Mouse (Mus musculus) fat pad, adult 2 months (tissue): ENCODE measurements around the gene Dpm3.

Experiments
- DNase-seq: peaks from one replicate; pipeline ENCODE4 v3.0.0-alpha.2; 2011; ENCODE audit warnings: low read depth, low spot score; ENCODE audit errors: extremely low read depth

The Dpm3 gene

DNA sequence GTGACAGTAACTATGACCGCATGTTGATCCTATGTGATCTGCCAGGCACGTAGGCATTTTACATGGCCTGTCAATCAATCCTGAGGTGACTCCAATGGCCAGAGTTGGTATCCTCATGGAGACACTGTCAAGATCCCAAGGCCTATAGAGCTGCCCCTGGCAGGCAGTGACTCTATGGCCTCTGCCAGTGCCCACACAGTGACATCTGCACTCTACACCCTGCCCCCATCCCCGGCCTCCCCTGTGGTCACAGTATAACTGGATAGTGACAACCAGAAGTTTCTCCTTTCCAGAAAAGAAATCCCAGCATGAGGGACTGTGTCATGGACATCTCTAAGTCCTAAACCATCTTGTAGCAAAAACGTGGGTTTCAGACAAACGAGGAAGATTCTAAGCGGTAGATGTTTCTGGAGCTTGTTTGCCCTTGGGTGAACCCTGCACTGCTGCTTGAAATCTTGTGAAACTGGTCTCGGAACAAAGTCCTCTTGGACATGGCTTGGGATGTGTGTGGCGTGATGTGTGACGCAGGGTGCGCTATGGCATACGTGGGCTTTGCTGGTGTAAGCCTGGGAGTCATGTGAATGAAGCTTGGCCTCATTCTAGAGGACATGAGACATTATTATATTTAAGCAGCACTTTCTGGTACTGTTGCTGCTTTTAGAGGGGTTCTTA lies 34.2 kb downstream of the Dpm3 start:
- DNase-seq = no peak

DNA sequence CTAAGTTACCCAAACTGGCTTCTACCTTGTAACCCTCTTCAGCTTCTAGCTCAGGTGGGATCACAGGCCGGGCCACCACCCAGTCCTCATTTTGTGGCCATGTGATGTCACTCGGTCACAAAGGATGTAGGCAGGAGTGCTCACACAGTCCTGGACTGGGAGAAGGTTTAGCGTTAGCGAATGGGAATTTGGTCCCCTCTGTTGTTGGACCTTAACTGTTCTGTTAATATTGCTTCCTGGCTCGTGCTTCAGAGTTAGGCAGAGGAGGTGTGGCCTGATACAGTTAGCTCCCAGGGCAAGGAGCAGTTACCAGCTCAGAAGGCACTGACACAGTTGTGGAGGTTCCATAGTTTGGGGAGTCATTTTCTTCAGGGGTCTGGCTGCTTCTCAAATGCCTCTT lies 35.0 kb downstream of the Dpm3 start:
- DNase-seq = no peak

DNA sequence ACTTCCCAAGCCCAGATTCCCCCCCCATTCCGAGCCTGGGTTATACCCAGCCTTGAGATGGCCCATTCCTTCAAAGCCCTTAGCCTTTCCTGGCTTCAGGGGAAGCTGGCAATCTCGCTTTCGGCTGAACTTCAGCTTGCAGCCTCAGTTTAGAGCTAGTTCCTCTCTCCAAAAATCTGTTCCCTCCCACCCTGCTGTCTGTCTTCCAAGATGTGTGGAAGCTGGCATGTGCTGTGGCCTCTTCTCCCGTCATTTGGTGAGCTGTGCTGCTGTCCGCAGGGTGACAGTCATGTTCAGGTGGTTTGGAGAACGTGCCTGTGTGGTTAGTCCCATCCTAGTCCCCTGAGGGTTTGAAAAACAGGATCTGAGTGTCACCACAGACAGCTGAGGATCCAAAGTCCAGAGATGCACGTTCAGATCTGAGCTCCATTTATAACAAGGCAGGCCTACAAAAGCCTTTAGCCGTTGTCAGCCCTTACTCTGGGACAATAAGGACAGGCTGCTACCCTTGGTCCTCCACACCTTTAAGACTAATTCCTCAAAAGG lies 36.6 kb downstream of the Dpm3 start:
- no peak for DNase-seq

DNA sequence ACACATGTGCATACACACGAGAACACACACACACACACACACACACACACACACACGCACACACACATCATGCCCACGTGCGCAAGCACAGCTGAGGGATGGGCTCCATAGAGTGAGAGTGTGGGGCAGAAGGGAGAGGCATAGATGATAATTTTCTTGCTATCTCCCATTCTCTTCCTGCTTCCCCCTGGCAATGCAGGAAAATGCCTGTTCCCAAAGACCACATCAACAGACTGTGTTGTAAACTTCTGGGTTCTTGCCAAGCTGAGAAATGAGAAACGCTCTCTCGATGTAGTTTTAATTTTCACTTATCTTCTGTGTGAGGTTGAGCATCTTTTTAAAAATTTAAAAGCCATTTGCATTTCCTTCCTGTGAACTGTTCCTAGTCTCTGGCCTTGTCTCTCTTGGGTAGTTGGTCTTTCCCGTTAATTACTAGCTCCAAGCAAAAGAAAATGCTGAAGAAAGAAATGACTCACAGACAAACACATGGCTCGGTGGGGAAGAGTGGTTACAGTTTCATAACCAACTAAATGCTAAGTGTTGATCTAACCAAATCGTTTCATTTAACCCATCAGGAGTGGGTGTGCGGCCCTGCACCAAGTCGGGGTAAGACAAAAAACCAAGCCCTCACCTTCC lies 37.7 kb downstream of the Dpm3 start:
- no peak for DNase-seq

DNA sequence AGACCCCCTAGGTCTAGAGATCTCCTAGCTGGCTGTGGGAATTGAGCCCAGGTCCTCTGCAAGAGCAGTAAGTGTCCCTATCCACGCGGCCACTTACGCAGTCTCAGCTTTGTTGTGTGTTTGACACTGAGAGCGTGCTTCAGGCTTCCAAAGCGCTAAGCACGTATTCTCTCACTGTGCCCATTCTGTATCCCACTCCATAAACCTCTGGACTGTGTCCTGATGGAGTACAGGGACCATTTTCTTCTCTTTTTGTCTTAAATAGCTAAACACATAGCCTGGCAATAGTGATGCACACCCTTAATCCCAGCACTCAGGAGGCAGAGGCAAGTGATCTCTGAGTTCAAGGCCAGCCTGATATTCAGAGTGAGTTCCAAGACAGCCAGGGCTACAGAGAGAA lies 39.8 kb downstream of the Dpm3 start:
- no peak for DNase-seq

DNA sequence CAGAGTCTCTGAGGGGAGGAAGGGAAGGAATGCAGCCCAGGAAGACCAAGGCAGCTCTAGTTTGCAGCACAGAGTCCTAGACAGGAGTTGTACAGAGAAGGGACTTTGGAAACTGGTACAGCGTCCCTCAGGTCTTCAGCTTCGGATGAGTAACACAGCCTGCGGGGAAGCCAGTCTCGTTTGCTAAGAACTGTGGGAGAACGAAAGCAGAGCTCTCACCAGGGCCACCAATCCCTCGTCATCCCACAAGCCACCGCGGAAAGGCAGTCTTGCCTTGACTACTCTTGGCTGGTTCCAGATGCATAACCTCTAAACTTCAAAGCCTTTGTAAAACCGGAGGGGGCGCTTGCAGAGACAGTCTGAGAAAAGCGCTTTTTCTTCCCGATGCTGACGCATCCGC lies 40.3 kb downstream of the Dpm3 start:
- no peak for DNase-seq

DNA sequence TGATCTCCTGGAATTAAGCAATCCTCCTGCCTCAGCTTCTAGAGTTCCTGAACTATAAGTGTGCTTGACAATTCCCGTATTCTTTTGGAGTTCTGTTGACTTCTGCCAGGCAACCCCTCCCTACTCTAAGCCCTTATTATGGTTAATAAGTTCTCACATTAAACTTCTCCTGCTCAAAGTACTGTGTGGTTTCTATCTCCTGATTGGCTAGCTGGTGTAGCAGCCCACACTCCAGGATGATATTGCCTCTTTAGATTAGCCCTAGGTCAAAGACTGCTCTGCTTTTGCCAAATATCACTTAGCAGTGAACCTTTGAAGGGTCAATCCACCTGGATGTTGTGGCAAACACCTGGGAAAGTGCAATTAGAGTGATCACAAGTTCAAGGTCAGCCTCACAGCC lies 40.9 kb downstream of the Dpm3 start:
- DNase-seq = no peak

DNA sequence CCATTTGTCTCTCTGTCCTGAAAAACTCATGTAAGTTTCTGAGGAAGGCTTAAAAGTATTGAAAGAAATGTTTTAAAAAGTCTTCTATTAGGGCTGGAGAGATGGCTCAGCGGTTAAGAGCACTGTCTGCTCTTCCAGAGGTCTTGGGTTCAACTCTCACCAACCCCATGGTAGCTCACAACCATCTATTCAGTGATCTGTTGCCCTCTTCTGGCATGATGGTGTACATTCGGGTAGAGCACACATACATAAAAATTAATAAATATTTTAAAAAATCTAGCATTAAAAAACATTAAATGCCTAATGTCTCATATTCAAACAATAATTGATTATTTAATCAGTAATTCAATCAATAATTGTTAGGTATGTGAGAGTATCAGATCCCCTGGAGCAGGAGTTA lies 41.4 kb downstream of the Dpm3 start:
- no peak for DNase-seq

DNA sequence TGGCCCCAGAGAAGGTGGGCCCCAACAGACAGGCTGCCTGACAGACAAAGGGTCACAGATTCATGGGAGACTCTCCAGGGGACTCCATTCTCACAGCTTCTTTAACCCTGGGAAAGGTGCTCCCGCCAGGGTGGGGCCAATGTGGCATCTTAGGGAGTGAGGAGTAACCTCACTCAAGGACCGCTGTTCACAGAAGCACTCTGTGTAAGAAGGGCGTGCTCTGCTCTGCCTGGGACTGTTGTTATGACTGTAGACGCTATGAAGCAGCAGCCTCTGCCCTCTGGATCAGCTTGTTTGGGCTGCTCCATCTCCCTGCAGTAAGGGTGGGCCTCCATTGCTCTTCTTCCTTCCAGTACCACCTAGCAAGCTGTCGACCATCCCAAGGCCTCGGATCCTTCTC lies 45.3 kb downstream of the Dpm3 start:
- DNase-seq = no peak

DNA sequence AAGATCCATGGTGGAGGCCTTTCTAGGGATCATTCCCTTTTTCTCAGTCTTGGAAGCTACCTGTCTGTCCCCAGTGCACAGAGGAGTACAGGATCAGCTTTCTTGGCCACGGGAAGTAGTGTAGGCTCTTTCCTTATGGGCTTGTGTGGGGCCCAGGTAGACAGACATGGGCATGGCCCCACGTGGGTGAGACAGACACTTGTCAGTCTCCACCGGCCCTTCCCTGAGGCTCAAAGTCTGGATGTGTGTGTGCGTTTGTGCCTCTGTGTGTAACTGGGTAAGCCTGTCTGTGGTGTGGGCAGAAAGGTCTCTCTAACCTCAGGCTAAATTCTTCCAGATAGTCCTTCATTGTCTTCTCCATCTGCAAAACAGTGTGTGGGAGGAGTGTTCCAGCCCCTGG lies 45.9 kb downstream of the Dpm3 start:
- DNase-seq = no peak

DNA sequence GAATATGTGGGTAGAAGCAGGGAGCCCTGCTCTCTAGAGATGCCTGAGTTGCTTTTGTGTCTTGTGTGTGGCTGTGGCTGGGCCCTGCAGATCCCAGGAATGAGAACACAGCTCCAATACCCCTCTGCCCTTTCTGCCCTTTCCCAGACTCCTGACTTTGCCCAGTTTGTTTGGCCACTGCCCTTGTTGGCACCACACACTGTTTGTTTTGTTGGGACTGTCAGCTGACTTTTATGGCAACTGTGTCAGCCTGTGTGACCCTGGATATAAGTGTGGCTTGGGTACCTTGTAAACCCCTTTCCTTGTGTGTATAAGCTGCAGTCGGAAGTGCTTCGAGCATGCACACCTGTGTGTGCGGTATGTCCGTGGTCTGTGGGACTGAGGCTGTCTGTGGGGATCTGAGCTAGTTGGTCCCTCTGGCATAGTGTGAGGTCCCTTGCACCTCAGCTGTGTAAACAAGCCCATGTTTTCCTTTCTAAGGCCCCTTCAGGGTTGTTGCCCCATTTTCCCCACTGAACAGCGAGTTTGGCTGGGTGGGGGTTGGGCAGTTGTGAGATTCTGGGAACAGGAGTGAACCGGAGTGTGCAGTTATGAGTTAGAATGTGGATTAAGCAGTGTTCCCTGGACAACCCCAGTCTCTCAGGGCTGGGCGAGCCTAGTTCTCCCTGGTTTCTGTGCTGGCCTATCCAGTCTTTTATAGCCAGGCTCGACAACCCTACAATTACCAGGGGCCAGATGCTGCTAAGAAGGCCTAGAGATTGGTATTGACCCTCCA lies 46.6 kb downstream of the Dpm3 start:
- DNase-seq = no peak

DNA sequence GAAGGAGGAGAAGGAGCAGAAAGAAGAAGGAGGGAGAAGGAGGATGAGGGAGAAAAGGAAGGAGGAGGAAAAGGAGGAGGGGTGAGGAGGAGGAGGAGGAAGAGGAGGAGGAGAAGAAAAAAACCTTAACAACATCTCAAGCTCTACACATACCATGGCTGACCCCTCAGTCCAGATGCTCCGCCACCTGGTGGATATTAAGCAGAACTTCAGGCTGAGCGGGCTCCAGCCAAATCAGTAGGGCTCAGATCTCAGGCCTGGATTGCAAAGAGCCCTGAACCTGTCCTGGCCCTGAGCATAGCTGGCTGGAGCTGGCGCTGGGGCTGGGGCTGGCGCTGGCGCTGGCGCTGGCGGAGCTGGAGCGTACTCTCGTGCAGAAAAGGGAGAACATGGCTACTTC lies 48.9 kb downstream of the Dpm3 start:
- no peak for DNase-seq

DNA sequence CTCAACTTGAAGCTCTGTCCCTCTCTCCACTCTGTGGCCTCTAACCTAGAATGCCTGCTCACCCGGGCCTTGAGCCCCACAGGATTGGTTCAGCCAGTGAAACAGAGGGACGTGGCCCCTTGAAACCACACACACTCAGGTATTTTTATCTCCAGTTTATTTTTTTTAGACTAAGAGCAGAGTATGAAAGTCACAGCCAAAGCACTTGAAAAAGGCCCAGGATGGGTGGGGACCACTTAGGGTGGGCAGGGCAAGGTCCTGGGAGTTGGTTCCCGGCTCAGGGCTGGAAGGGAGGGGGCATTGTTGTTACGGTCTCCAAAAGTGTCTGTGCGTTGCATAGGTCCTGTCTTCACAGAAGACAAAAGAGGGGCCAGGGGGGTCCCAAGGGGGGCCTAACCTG lies 55.2 kb downstream of the Dpm3 start:
- no peak for DNase-seq

DNA sequence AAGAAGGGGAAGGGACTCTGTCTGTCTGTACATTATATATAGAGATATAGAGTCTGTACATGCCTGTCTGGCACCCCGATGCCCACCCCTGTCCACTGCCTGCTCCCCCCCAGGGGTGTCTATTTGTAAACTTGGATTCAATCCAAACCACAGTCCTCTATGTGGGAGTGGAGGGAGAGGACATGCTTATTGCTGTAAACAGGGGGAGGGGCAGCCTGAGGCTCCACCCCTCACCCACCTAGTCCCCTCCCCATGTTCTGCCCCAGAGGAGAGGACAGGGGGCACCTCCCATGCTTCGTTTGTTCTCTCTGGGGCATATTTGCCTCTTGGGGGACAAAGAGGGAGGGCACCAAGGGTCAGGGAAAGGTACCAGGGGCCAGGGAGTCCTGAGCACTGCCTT lies 55.6 kb downstream of the Dpm3 start:
- no peak for DNase-seq

DNA sequence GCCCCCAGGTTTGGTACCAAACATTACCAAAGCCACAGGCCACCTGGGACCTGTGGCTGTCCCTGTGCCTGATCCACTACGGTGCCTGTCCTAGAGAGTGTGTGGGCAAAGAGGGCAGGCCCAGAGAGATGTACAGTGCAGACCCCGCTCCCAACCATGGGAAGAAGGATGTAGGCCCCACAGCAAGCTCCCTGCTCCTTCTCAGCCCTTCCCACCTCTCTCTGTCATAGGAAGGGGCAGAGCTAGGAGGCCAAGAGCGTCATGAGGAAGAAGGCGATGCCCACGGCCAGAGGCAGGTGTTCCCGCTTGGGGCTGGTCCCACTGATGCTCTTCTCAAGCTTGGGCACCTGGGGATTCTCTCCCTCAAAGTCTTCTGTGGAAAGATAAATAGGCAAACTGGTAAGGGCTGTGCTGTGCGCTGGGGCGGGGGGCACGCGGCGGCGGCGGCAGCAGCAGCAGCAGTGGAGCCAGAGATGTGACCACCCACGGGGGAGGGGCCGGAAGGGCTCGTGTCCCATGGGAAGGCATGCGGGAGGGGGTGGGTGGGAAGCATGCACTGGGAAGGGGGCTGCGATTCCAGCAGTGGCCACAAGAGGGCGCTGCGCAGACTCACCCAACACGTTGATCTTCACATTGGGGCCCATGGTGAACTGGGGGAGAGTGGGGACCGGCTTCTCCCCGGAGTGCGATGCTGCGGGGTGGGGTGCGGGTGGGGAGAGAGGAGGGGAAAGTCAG lies 56.2 kb downstream of the Dpm3 start:
- DNase-seq = no peak

DNA sequence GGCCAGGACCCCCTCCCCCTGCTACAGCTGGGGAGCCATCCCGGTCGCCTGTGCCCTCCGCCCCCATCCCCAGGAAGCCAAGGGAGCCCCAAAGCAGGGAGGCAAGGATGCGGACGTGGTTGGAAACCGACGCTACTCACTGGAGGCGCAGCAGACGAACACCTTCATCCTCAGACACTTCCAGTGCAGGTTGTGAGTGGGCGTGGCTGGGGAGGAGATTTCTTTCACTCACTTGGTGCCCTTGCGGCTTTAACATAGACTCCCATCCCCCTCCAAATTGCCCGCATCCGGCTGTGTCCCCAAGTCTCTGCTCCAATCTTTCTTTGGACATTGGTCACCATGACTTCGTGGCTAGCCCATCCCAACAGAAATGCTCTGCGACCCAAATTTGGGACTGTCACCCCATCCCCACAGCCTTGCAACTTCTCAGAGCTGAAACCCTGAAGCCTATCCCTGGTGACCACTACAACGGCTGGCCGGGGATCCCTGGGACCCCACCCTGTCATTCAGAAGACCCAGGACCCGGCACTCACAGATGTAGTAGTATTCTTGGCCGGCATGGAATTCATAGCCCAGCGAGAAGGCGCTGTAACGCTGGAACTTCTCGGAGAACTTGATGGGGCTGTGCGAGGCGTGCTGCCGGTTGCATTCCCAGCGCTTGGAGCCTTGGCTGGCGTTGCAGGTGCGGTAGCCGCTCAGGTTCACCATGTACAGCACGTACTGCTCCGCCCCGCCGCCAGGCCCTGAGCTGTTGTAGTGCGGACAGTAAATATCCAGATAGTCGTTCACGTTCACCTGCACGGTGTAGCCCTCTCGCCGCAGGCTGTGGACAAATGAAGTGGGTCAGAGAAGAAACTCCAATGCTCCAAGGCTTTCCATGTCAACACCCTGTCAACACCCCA lies 57.0 kb downstream of the Dpm3 start:
- no peak for DNase-seq
